Mouse (Mus musculus) testis, adult 2 months (tissue): ENCODE results near the gene Tnfrsf23. TPM values are rescaled to one million over a fixed set of nuclear protein-coding genes. Genes with fewer than 3 reads are reported as not detected.

Experiments used
- H3K27ac ChIP-seq: fragments of 200-500 bp; 2 replicates; pipeline ENCODE4 v1.5.1; 2012; ENCODE audit warnings: low read depth, low read length; ENCODE audit not compliant: control insufficient read depth, insufficient read depth
- H3K27me3 ChIP-seq: fragments of 200-500 bp; 2 replicates; pipeline ENCODE4 v1.6.1; 2012; ENCODE audit warnings: mild to moderate bottlenecking, low read length, moderate library complexity; ENCODE audit not compliant: control insufficient read depth, insufficient read depth
- H3K36me3 ChIP-seq: fragments of 200-500 bp; 2 replicates; pipeline ENCODE4 v1.6.1; 2012; ENCODE audit warnings: mild to moderate bottlenecking, low read length; ENCODE audit not compliant: control insufficient read depth, insufficient read depth
- H3K4me1 ChIP-seq: fragments of 200-500 bp; 2 replicates; pipeline ENCODE4 v1.6.1; 2012; ENCODE audit warnings: low read length; ENCODE audit not compliant: control insufficient read depth, insufficient read depth
- H3K4me3 ChIP-seq: fragments of 200-500 bp; 2 replicates; pipeline ENCODE4 v1.5.1; 2012; ENCODE audit warnings: low read depth, mild to moderate bottlenecking, low read length, moderate library complexity, mixed read lengths; ENCODE audit not compliant: control insufficient read depth
- CTCF ChIP-seq: fragments of 200-500 bp; IDR thresholded peaks from 2 replicates; pipeline ENCODE4 v1.5.1; 2012; ENCODE audit warnings: low read depth, mild to moderate bottlenecking, inconsistent platforms, low read length, moderate library complexity; ENCODE audit not compliant: control insufficient read depth, insufficient read depth, insufficient replicate concordance
- POLR2A ChIP-seq: fragments of 200-500 bp; IDR thresholded peaks from 2 replicates; pipeline ENCODE4 v1.6.1; 2012; ENCODE audit warnings: low read depth, mild to moderate bottlenecking, inconsistent platforms, low read length, moderate library complexity; ENCODE audit not compliant: control insufficient read depth
- polyA plus RNA-seq: library from polyadenylated mRNA; depleted of rRNA; stranded (reverse); fragments of >200 nt; gene quantifications from 2 replicates; pipeline ENCODE4 v1.2.3, GENCODE M21; 2012; rRNA removed

Gene Tnfrsf23
- polyA plus RNA-seq, result 0.60 and 0.63 TPM in 2 replicates

GRCm38 (mm10) chr7:143685359-143686067, at the start of gene Tnfrsf23:
Gene Tnfrsf23 (minus strand): TSS chr7:143685872.
- Histone ChIP-seq H3K4me1 (peaks cover 2% of the 10 kb centered on the region; the same call in 1 of the 2 replicates), H3K4me3 (peak within 1 kb of the TSS; percentile 54), H3K27ac (no peak within 1 kb of the TSS), H3K27me3 (no peaks in the 10 kb centered on the region), H3K36me3 (no peaks in the 10 kb centered on the region)
- TF ChIP-seq CTCF, result no peak
- TF ChIP-seq POLR2A, result no peak

DNA sequence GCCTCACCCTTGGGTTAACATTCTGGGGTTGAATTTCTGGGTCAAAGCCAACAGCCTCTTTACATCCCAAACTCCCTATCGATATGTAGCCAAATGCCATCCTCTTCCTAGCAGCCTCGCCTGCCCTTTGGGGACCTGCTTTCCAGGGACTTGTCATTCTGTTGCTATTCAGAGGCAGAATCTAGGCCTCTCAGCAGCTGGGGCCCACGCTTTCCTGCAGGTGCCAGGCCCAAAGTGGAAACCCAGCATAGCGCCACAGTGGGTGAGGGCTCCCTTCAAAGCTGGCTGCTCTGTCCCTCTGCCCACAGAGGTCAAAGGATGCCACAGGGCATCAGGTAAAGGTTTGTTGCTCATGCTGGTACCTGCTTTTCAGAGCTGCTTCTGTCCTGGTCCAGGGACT, 48.1 kb upstream of the Tnfrsf23 start:
- TF ChIP-seq POLR2A (no peak), CTCF (no peak)
- H3K4me1 ChIP-seq, result no peaks in the 10 kb centered on the region
- no peak overlapping the region for H3K4me3 ChIP-seq
- H3K27me3 ChIP-seq, result no peaks in the 10 kb centered on the region
- no peaks in the 10 kb centered on the region for H3K36me3 ChIP-seq
- no peak overlapping the region for H3K27ac ChIP-seq

DNA sequence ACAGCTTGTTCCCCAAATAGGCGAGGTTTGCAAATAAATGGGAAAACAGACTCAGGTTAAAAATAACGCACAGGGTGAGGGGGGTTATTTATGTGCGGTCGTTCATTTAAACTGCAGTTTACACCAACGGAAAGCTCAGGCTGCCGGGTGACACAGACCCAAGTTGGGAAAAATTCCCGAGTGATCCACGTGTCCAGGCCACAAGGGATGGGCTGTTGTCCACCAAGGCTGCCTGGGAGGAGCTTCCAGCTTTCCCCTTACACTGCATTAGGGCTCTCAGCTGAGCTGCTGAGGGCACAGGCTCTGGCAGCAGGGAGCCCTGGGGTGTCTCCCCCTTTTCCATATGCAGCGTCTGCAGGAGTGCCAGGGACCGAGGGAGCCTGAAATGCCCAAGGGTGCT, 44.2 kb upstream of the Tnfrsf23 start:
- Histone ChIP-seq H3K4me3 (no peak overlapping the region), H3K36me3 (no peaks in the 10 kb centered on the region), H3K4me1 (no peaks in the 10 kb centered on the region), H3K27me3 (no peaks in the 10 kb centered on the region), H3K27ac (no peak overlapping the region)
- TF ChIP-seq POLR2A (no peak), CTCF (no peak)

DNA sequence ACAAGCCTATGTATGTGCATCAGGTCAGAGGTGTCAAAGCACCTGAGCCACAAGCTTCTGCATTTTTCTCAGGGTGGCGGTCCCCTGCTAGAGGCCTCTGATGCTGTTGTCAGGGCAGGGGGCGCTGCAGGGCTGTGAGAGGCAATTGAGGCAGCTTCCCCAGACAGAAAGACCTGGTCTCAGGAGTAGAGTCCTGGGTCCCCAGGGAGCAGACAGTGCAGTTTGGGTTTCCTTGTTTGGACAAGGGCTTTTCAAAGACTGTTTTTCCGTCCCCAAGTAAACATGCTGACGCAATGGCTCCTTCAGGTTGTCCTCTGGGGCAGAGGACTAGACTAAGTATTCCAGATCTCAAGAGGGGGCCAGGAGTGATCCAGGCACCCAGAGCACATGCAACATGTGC, 40.7 kb upstream of the Tnfrsf23 start:
- no peaks in the 10 kb centered on the region for H3K4me1 ChIP-seq
- H3K4me3 ChIP-seq, result no peak overlapping the region
- H3K36me3 ChIP-seq, result no peaks in the 10 kb centered on the region
- H3K27me3 ChIP-seq, result no peaks in the 10 kb centered on the region
- H3K27ac ChIP-seq, result no peak overlapping the region
- no peak for TF ChIP-seq CTCF
- TF ChIP-seq POLR2A, result no peak

DNA sequence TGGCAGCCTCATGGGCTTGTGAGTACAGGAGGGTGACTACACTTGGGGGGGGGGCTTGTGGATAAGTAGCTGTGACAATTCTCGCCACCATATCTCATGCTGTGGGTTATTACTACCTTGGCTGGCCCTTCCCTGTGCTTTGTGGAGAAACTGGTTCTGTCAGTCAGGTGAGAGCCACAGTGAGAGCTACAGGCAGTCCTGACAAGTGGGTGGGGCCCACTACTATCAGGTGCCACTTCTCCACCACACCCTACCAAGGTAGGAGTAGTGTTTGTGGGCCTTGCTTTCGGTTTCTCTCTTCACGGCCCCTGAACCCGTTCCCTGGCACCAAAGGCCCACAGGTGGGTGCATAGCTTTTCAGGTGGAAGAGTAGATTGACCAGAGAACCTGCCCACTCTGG, 38.2 kb upstream of the Tnfrsf23 start:
- no peak overlapping the region for H3K4me3 ChIP-seq

GRCm38 (mm10) chr7:143722646-143723045, 37.0 kb upstream of the Tnfrsf23 start:
- Histone ChIP-seq H3K4me1 (no peaks in the 10 kb centered on the region), H3K36me3 (no peaks in the 10 kb centered on the region), H3K4me3 (no peak overlapping the region), H3K27ac (no peak overlapping the region), H3K27me3 (no peaks in the 10 kb centered on the region)
- no peak for TF ChIP-seq POLR2A
- no peak for TF ChIP-seq CTCF

More for the DNA sequence above, 38.2 kb upstream of the Tnfrsf23 start:
- Histone ChIP-seq H3K27me3 (no peaks in the 10 kb centered on the region), H3K27ac (no peak overlapping the region), H3K36me3 (no peaks in the 10 kb centered on the region), H3K4me1 (no peaks in the 10 kb centered on the region)
- TF ChIP-seq POLR2A (no peak), CTCF (no peak)

DNA sequence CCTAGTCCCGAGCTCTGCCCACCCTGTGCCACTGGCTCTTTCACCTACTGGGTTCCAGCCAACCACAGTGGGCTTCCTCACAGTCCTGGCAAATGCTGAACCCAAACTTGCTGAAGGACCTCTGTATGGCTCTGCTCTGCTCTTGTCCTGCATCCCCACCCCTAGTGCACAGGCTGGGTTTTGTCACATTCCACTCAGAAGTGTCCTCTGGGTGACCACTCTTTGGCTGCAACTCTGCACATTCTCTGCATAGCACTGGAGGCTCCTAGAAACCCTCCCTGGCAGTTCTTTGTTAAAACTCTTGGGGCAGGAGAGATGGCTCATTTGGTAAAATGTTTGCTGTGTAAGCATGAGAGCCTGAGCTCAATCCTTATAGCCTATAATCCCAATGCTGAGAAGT, 32.1 kb upstream of the Tnfrsf23 start:
- no peaks in the 10 kb centered on the region for H3K36me3 ChIP-seq
- no peak overlapping the region for H3K27ac ChIP-seq
- no peaks in the 10 kb centered on the region for H3K4me1 ChIP-seq
- no peak for TF ChIP-seq POLR2A
- no peak for TF ChIP-seq CTCF
- no peak overlapping the region for H3K4me3 ChIP-seq
- H3K27me3 ChIP-seq, result no peaks in the 10 kb centered on the region
